16 mouse cellular contexts compared by ENCODE assay signal in genomic region chr5:113078686-113079085, GRCm38 (mm10). TPM values are rescaled to one million over a fixed set of nuclear protein-coding genes. Genes with fewer than 3 reads are reported as not detected.
DNase-seq lines count a peak whose midpoint lies in the region; ATAC-seq and TF ChIP-seq lines count a peak whose summit lies in the region.
"Had no signal": no experiment of that assay in that cellular context is flagged by ENCODE, and none has a peak within 500 bp of the region (broad histone marks: within the 10 kb centered on the region; RNA-seq: fewer than 3 reads in every experiment).

No protein-coding gene starts in this region.

- H3K9me3 ChIP-seq in heart, postnatal 0 days (replicated peaks; ENCODE audit: control insufficient read depth, low read length) = no peaks in the 10 kb centered on the region
- H3K9me3 ChIP-seq in lung, postnatal 0 days (ENCODE audit: low read length) = no peaks in the 10 kb centered on the region
- no peaks in the 10 kb centered on the region for H3K9me3 ChIP-seq in MEL (replicated peaks; ENCODE audit: insufficient read depth, low read length)
- no peaks in the 10 kb centered on the region for H3K9me3 ChIP-seq in liver, postnatal 0 days (ENCODE audit: low read length)

- 60% methylated on average over 5 of the region's 5 CpGs for WGBS in heart, postnatal 0 days
- 59% methylated on average over 5 of the region's 5 CpGs for WGBS in lung, postnatal 0 days
- 64% methylated on average over 5 of the region's 5 CpGs for WGBS in liver, postnatal 0 days (ENCODE audit: insufficient replicate concordance)

- H3K27me3 ChIP-seq in heart, postnatal 0 days (ENCODE audit: control insufficient read depth, insufficient read depth, low read length) = peaks cover 30% of the 10 kb centered on the region
- no peaks in the 10 kb centered on the region for H3K27me3 ChIP-seq in lung, postnatal 0 days (replicated peaks; ENCODE audit: insufficient read depth, low read length)
- no peaks in the 10 kb centered on the region for H3K27me3 ChIP-seq in MEL (ENCODE audit: control insufficient read depth in 1 of 2, insufficient read depth in 2 of 2, low read length in 2 of 2)
- H3K27me3 ChIP-seq in liver, postnatal 0 days (ENCODE audit: insufficient read depth, low read length) = no peaks in the 10 kb centered on the region

- H3K4me3 ChIP-seq in heart, postnatal 0 days (ENCODE audit: low read depth, low read length) = no peak overlapping the region
- no peak overlapping the region for H3K4me3 ChIP-seq in lung, postnatal 0 days (ENCODE audit: low read depth, low read length)
- no peak overlapping the region for H3K4me3 ChIP-seq in MEL (ENCODE audit: control insufficient read depth in 1 of 2, insufficient read depth in 1 of 2, low read depth in 2 of 2, low read length in 2 of 2)
- H3K4me3 ChIP-seq in liver, postnatal 0 days (ENCODE audit: low read depth, low read length) = no peak overlapping the region

- H3K4me2 ChIP-seq in heart, postnatal 0 days (ENCODE audit: low read depth, low read length) = no peak overlapping the region
- no peak overlapping the region for H3K4me2 ChIP-seq in lung, postnatal 0 days (replicated peaks; ENCODE audit: low read depth, low read length)
- no peak overlapping the region for H3K4me2 ChIP-seq in liver, postnatal 0 days (ENCODE audit: low read depth, low read length)

- no peak for TF ChIP-seq POLR2A in MEL (IDR thresholded peaks at IDR 0.05; ENCODE audit: control insufficient read depth in 1 of 2, insufficient read depth in 1 of 2, low read depth in 1 of 2, low read length in 2 of 2, poor library complexity in 1 of 2)

- H3K9ac ChIP-seq in heart, postnatal 0 days (replicated peaks; ENCODE audit: low read depth, low read length) = no peak overlapping the region
- H3K9ac ChIP-seq in lung, postnatal 0 days (replicated peaks; ENCODE audit: low read depth) = no peak overlapping the region
- H3K9ac ChIP-seq in MEL (ENCODE audit: control insufficient read depth, low read depth, low read length, poor library complexity, severe bottlenecking) = no peak overlapping the region
- no peak overlapping the region for H3K9ac ChIP-seq in liver, postnatal 0 days (replicated peaks)

- peak; percentile 45 for TF ChIP-seq CTCF in heart, postnatal 0 days (IDR thresholded peaks at IDR 0.05; ENCODE audit: low read depth)
- TF ChIP-seq CTCF in lung, postnatal 0 days (IDR thresholded peaks at IDR 0.05) = peak; percentile 65
- peak; percentile 2 to 36 (median 23); a peak in 3 of 6 replicates for TF ChIP-seq CTCF in MEL (IDR thresholded peaks at IDR 0.05 in 2 of 3, conservative IDR thresholded peaks at IDR 0.05 in 1 of 3; ENCODE audit: control insufficient read depth in 1 of 3, insufficient read depth in 1 of 3, low read depth in 2 of 3, low read length in 3 of 3, poor library complexity in 1 of 3, severe bottlenecking in 1 of 3)
- TF ChIP-seq CTCF in liver, postnatal 0 days (IDR thresholded peaks at IDR 0.05; ENCODE audit: low read depth) = peak; percentile 75

- no peaks in the 10 kb centered on the region for H3K79me2 ChIP-seq in MEL (ENCODE audit: control insufficient read depth, insufficient read depth, low read length, poor library complexity)

- H3K36me3 ChIP-seq in heart, postnatal 0 days (replicated peaks; ENCODE audit: control insufficient read depth, insufficient read depth, low read length) = no peaks in the 10 kb centered on the region
- no peaks in the 10 kb centered on the region for H3K36me3 ChIP-seq in lung, postnatal 0 days (ENCODE audit: insufficient read depth, low read length)
- H3K36me3 ChIP-seq in MEL (ENCODE audit: control insufficient read depth in 1 of 2, insufficient read depth in 2 of 2, low read length in 2 of 2) = no peaks in the 10 kb centered on the region
- no peaks in the 10 kb centered on the region for H3K36me3 ChIP-seq in liver, postnatal 0 days (replicated peaks; ENCODE audit: insufficient read depth, low read length)

- DNase-seq in heart, postnatal 0 days (ENCODE audit: low spot score) = no peak
- no peak for DNase-seq in heart, adult 11 months
- no peak for DNase-seq in lung, postnatal 0 days (ENCODE audit: low spot score)
- no peak for DNase-seq in lung, postnatal 4 days
- DNase-seq in MEL (ENCODE audit: low read depth, low spot score) = no peak
- DNase-seq in liver, postnatal 0 days = peak; percentile 47
- DNase-seq in gastrocnemius, postnatal 4 days (ENCODE audit: low spot score in 2 of 2) = no peak
- no peak for DNase-seq in heart, adult 18-20 months
- DNase-seq: adrenal gland, postnatal 14 days; cerebellum, adult 9-11 months; kidney, postnatal 36 days; right cerebral cortex, postnatal 25 days had no signal

- H3K4me1 ChIP-seq in heart, postnatal 0 days (ENCODE audit: control insufficient read depth, insufficient read depth) = peaks cover 8% of the 10 kb centered on the region; the same call in 1 of the 2 replicates
- H3K4me1 ChIP-seq in lung, postnatal 0 days (ENCODE audit: insufficient read depth, low read depth, low read length) = no peaks in the 10 kb centered on the region
- no peaks in the 10 kb centered on the region for H3K4me1 ChIP-seq in MEL (ENCODE audit: control insufficient read depth in 1 of 2, insufficient read depth in 2 of 2, low read length in 2 of 2)
- H3K4me1 ChIP-seq in liver, postnatal 0 days (ENCODE audit: insufficient read depth) = no peaks in the 10 kb centered on the region

- ATAC-seq in heart, postnatal 0 days (ENCODE audit: insufficient read depth, low read depth) = no peak
- no peak for ATAC-seq in lung, postnatal 0 days
- ATAC-seq in liver, postnatal 0 days = no peak

- H3K27ac ChIP-seq in heart, postnatal 0 days (ENCODE audit: low read depth) = no peak overlapping the region
- H3K27ac ChIP-seq in lung, postnatal 0 days (ENCODE audit: low read length) = no peak overlapping the region
- H3K27ac ChIP-seq in MEL (ENCODE audit: control insufficient read depth, low read depth, low read length) = no peak overlapping the region
- no peak overlapping the region for H3K27ac ChIP-seq in liver, postnatal 0 days (ENCODE audit: low read depth)

- TF ChIP-seq EP300 in heart, postnatal 0 days (IDR thresholded peaks at IDR 0.05; ENCODE audit: low read depth) = no peak
- TF ChIP-seq EP300 in lung, postnatal 0 days (IDR thresholded peaks at IDR 0.05) = no peak
- no peak for TF ChIP-seq EP300 in MEL (IDR thresholded peaks at IDR 0.05; ENCODE audit: low read depth in 1 of 2, low read length in 2 of 2)
- no peak for TF ChIP-seq EP300 in liver, postnatal 0 days (IDR thresholded peaks at IDR 0.05; ENCODE audit: low read depth)

- no peak for TF ChIP-seq RAD21 in MEL (IDR thresholded peaks at IDR 0.05; ENCODE audit: low read depth, low read length)

TF ChIP-seq in MEL, 35 proteins besides CTCF, POLR2A, EP300 and RAD21:
- TF ChIP-seq CHD2 (IDR thresholded peaks at IDR 0.05; ENCODE audit: low read length) (no peak), MAFK (IDR thresholded peaks at IDR 0.05; ENCODE audit: borderline replicate concordance, low read depth, low read length) (no peak), MYC (IDR thresholded peaks at IDR 0.05; ENCODE audit: low read depth, low read length) (no peak)

RNA-seq across cellular contexts. Expression of gene Crybb3, which starts 2.7 kb away (rescaled TPM):
- total RNA-seq in heart, postnatal 0 days (2014; rRNA removed; ENCODE audit: low replicate concordance) = not detected in 2 replicates
- 0.77 and 0.89 TPM in 2 replicates for polyA plus RNA-seq in heart, postnatal 0 days (2015; fragmentation: Nextera tagmentation; extraction: Ambion mirVana)
- 0.57 and 1.5 TPM in 2 replicates for polyA plus RNA-seq in lung, postnatal 0 days (2015; fragmentation: Nextera tagmentation; extraction: Ambion mirVana)
- total RNA-seq in MEL (2012; rRNA removed) = not detected in 2 replicates
- not detected for polyA plus RNA-seq in MEL (2012; ENCODE audit: insufficient read depth in 1 of 2, insufficient read length in 2 of 2, low read depth in 1 of 2, low replicate concordance in 2 of 2, missing spikeins in 1 of 2)
- 0.15 TPM in 1 of 2 replicates, not detected in the other for polyA plus RNA-seq in liver, postnatal 0 days (2015; fragmentation: Nextera tagmentation; extraction: Ambion mirVana)
- 1 to 10 TPM; 1.8 to 2.0 TPM for total RNA-seq in gastrocnemius, postnatal 4 days (2021)
- total RNA-seq in heart, adult 18-20 months (2021) = under 1 TPM; 0.23 to 0.55 TPM
- total RNA-seq: hematopoietic stem cell, adult 5-6 weeks had no signal
- polyA plus RNA-seq: neural tube, embryonic 11.5 days had no signal

RNA-seq across cellular contexts. Expression of gene Crybb2, which starts 8.8 kb away (rescaled TPM):
- not detected in 2 replicates for total RNA-seq in heart, postnatal 0 days (2014; rRNA removed; ENCODE audit: low replicate concordance)
- not detected in 2 replicates for polyA plus RNA-seq in heart, postnatal 0 days (2015; fragmentation: Nextera tagmentation; extraction: Ambion mirVana)
- polyA plus RNA-seq in lung, postnatal 0 days (2015; fragmentation: Nextera tagmentation; extraction: Ambion mirVana) = not detected in 2 replicates
- total RNA-seq in MEL (2012; rRNA removed) = not detected in 2 replicates
- polyA plus RNA-seq in MEL (2012; ENCODE audit: insufficient read depth in 1 of 2, insufficient read length in 2 of 2, low read depth in 1 of 2, low replicate concordance in 2 of 2, missing spikeins in 1 of 2) = not detected
- not detected in 2 replicates for polyA plus RNA-seq in liver, postnatal 0 days (2015; fragmentation: Nextera tagmentation; extraction: Ambion mirVana)
- not detected for total RNA-seq in gastrocnemius, postnatal 4 days (2021)
- not detected for total RNA-seq in heart, adult 18-20 months (2021)
- total RNA-seq: adrenal gland, postnatal 14 days; gastrocnemius, adult 8-10 months; hematopoietic stem cell, adult 5-6 weeks; left cerebral cortex, postnatal 25 days had no signal
- polyA plus RNA-seq: neural tube, embryonic 11.5 days had no signal

Comparison
In these comparisons a context has a peak if more than half of its experiments do, and no peak if none do; other contexts are left out.
1. CTCF ChIP-seq: peak in every context shown above with its lines; median percentile 75 in liver, postnatal 0 days; 65 in lung, postnatal 0 days; 45 in heart, postnatal 0 days; 23 in MEL.